Mouse (Mus musculus) limb, embryonic 10.5 days (tissue): ENCODE measurements around the gene Piezo1. TPM values are rescaled to one million over a fixed set of nuclear protein-coding genes. Genes with fewer than 3 reads are reported as not detected.

Experiments used
- DNase-seq: peaks from one replicate; pipeline ENCODE4 v3.0.0-alpha.2; 2017; ENCODE audit warnings: low spot score
- H3K27ac ChIP-seq: fragments of 300-500 bp; sonication (generic); 2 replicates; pipeline ENCODE4 v1.5.1; 2016; ENCODE audit warnings: mild to moderate bottlenecking
- H3K27me3 ChIP-seq: fragments of 300-500 bp; sonication (generic); 2 replicates; pipeline ENCODE4 v1.6.1; 2016; ENCODE audit warnings: low read depth, mild to moderate bottlenecking; ENCODE audit not compliant: poor library complexity, severe bottlenecking
- H3K36me3 ChIP-seq: fragments of 300-500 bp; sonication (generic); 2 replicates; pipeline ENCODE4 v1.6.1; 2016; ENCODE audit warnings: mild to moderate bottlenecking, moderate library complexity
- H3K4me1 ChIP-seq: fragments of 300-500 bp; sonication (generic); 2 replicates; pipeline ENCODE4 v1.6.1; 2016
- H3K4me3 ChIP-seq: fragments of 300-500 bp; sonication (generic); 2 replicates; pipeline ENCODE4 v1.5.1; 2016; ENCODE audit warnings: mild to moderate bottlenecking, moderate library complexity
- H3K9me3 ChIP-seq: fragments of 300-500 bp; sonication (generic); replicated peaks from 2 replicates; pipeline ENCODE4 v1.6.1; 2016; ENCODE audit warnings: mild to moderate bottlenecking
- WGBS: fragments of 180-500 bp; shearing (Covaris S2); methylation state at CpG from one replicate; pipeline ENCODE4 v1.1.7; 2016; 5-methylcytosine and 5-hydroxymethylcytosine counted together
- polyA plus RNA-seq: library from polyadenylated mRNA; unstranded; fragments of >200 nt; fragmentation: Nextera tagmentation; extraction: Ambion mirVana; gene quantifications from 2 replicates; pipeline ENCODE4 v1.2.1, GENCODE M21; 2016

The Piezo1 gene
- polyA plus RNA-seq, 1 experiment from 2014 or later: 10.7 TPM

GRCm38 (mm10) chr8:122464985-122465384 is 86.1 kb downstream of the Piezo1 start:
- H3K4me1 ChIP-seq: peaks cover 39% of the 10 kb centered on the region
- no peak overlapping the region for H3K27ac ChIP-seq
- no peak overlapping the region for H3K4me3 ChIP-seq
- H3K27me3 ChIP-seq: peaks cover 36% of the 10 kb centered on the region
- WGBS: 69% methylated on average over 7 of the region's 7 CpGs
- DNase-seq: no peak
- H3K9me3 ChIP-seq: no peaks in the 10 kb centered on the region
- H3K36me3 ChIP-seq: peaks cover 45% of the 10 kb centered on the region

- 63% methylated on average over 12 of the region's 12 CpGs for WGBS
- peaks cover 34% of the 10 kb centered on the region for H3K36me3 ChIP-seq
- H3K4me1 ChIP-seq: peaks cover 44% of the 10 kb centered on the region
- H3K4me3 ChIP-seq: no peak overlapping the region
- H3K27ac ChIP-seq: no peak overlapping the region
- H3K9me3 ChIP-seq: no peaks in the 10 kb centered on the region
- H3K27me3 ChIP-seq: peaks cover 46% of the 10 kb centered on the region
- no peak for DNase-seq
Measured at GRCm38 (mm10) chr8:122463651-122464640, 87.2 kb downstream of the Piezo1 start.

GRCm38 (mm10) chr8:122462510-122462909 is 88.6 kb downstream of the Piezo1 start:
- Histone ChIP-seq H3K4me3 (no peak overlapping the region), H3K9me3 (no peaks in the 10 kb centered on the region), H3K4me1 (peaks cover 44% of the 10 kb centered on the region), H3K27me3 (peaks cover 60% of the 10 kb centered on the region), H3K27ac (no peak overlapping the region), H3K36me3 (peaks cover 20% of the 10 kb centered on the region)
- DNase-seq: no peak
- 69% methylated on average over 8 of the region's 8 CpGs for WGBS

- no peak for DNase-seq
- H3K27ac ChIP-seq: no peak overlapping the region
- H3K4me1 ChIP-seq: peaks cover 44% of the 10 kb centered on the region
- WGBS: 63% methylated on average over 11 of the region's 11 CpGs
- no peaks in the 10 kb centered on the region for H3K9me3 ChIP-seq
- peaks cover 69% of the 10 kb centered on the region for H3K27me3 ChIP-seq
- H3K36me3 ChIP-seq: peaks cover 11% of the 10 kb centered on the region
- no peak overlapping the region for H3K4me3 ChIP-seq
Measured at GRCm38 (mm10) chr8:122461473-122462148, 89.5 kb downstream of the Piezo1 start.

- H3K27ac ChIP-seq: no peak within 1 kb of the TSS
- peak within 1 kb of the TSS; percentile 41 for H3K4me3 ChIP-seq
- peak; percentile 67 for DNase-seq
- 4% methylated on average over 56 of the region's 56 CpGs for WGBS
- H3K4me1 ChIP-seq: peaks cover 44% of the 10 kb centered on the region
- peaks cover 4% of the 10 kb centered on the region for H3K36me3 ChIP-seq
- no peaks in the 10 kb centered on the region for H3K9me3 ChIP-seq
- H3K27me3 ChIP-seq: peaks cover 72% of the 10 kb centered on the region
Measured at GRCm38 (mm10) chr8:122460524-122461472, 90.3 kb downstream of the Piezo1 start, which contains the start of gene Snai3. Snai3 (minus strand) TSS chr8:122460733.

GRCm38 (mm10) chr8:122459990-122460389 is 91.1 kb downstream of the Piezo1 start:
- Histone ChIP-seq H3K27ac (no peak overlapping the region), H3K4me3 (peak overlapping the region; percentile 41), H3K4me1 (peaks cover 40% of the 10 kb centered on the region), H3K36me3 (no peaks in the 10 kb centered on the region), H3K27me3 (peaks cover 72% of the 10 kb centered on the region), H3K9me3 (no peaks in the 10 kb centered on the region)
- 26% methylated on average over 7 of the region's 7 CpGs for WGBS
- DNase-seq: no peak

- Histone ChIP-seq H3K4me3 (no peak overlapping the region), H3K27ac (no peak overlapping the region), H3K27me3 (peaks cover 78% of the 10 kb centered on the region), H3K36me3 (no peaks in the 10 kb centered on the region), H3K9me3 (no peaks in the 10 kb centered on the region), H3K4me1 (peaks cover 35% of the 10 kb centered on the region)
- WGBS: 55% methylated on average over 6 of the region's 6 CpGs
- DNase-seq: no peak
Measured at GRCm38 (mm10) chr8:122459218-122459900, 91.8 kb downstream of the Piezo1 start.

- DNase-seq: no peak
- no peak overlapping the region for H3K4me3 ChIP-seq
- no peaks in the 10 kb centered on the region for H3K9me3 ChIP-seq
- WGBS: 80% methylated on average over 11 of the region's 11 CpGs
- H3K27ac ChIP-seq: no peak overlapping the region
- H3K27me3 ChIP-seq: peaks cover 66% of the 10 kb centered on the region
- no peaks in the 10 kb centered on the region for H3K36me3 ChIP-seq
- peaks cover 22% of the 10 kb centered on the region for H3K4me1 ChIP-seq
Measured at GRCm38 (mm10) chr8:122457171-122457570, 94.0 kb downstream of the Piezo1 start.

GRCm38 (mm10) chr8:122454409-122454808 is 96.7 kb downstream of the Piezo1 start:
- Histone ChIP-seq H3K27ac (no peak overlapping the region), H3K27me3 (peaks cover 38% of the 10 kb centered on the region), H3K4me3 (no peak overlapping the region), H3K9me3 (no peaks in the 10 kb centered on the region), H3K4me1 (0 out of 2 replicates have a peak, but pooled peaks cover 5% of the 10 kb centered on the region), H3K36me3 (no peaks in the 10 kb centered on the region)
- WGBS: 89% methylated on average over 6 of the region's 6 CpGs
- no peak for DNase-seq

GRCm38 (mm10) chr8:122452154-122452553 is 99.0 kb downstream of the Piezo1 start:
- Histone ChIP-seq H3K4me1 (0 out of 2 replicates have a peak, but pooled peaks cover 5% of the 10 kb centered on the region), H3K27me3 (peaks cover 16% of the 10 kb centered on the region; the same call in 1 of the 2 replicates), H3K27ac (no peak overlapping the region), H3K36me3 (no peaks in the 10 kb centered on the region), H3K9me3 (no peaks in the 10 kb centered on the region), H3K4me3 (no peak overlapping the region)
- WGBS: 87% methylated on average over 10 of the region's 10 CpGs
- no peak for DNase-seq

GRCm38 (mm10) chr8:122451161-122451703 is 99.9 kb downstream of the Piezo1 start:
- Histone ChIP-seq H3K9me3 (no peaks in the 10 kb centered on the region), H3K36me3 (no peaks in the 10 kb centered on the region), H3K27ac (no peak overlapping the region), H3K4me3 (no peak overlapping the region), H3K4me1 (0 out of 2 replicates have a peak, but pooled peaks cover 5% of the 10 kb centered on the region), H3K27me3 (0 out of 2 replicates have a peak, but pooled peaks cover 7% of the 10 kb centered on the region)
- WGBS: 79% methylated on average over 7 of the region's 7 CpGs
- DNase-seq: no peak
